Mouse (Mus musculus) midbrain, embryonic 14.5 days (tissue): ENCODE measurements at regions not wholly inside any gene's neighbourhood (a gene's known extent, or its start where the extent isn't known, plus 50 kb on each side); places are given as distances from the start of the nearest gene placed in this dataset.

Source experiments
- ATAC-seq: fragments of 200-750 bp; cut with Nextera tagmentation; 2 replicates; pipeline ENCODE4 v1.8.0; 2017; ENCODE audit warnings: moderate number of reproducible peaks, moderate library complexity; ENCODE audit not compliant: low FRiP score, low TSS enrichment
- DNase-seq: peaks from one replicate; pipeline ENCODE4 v3.0.0-alpha.2; 2015
- H3K27ac ChIP-seq: fragments of 300-500 bp; sonication (generic); replicated peaks from 2 replicates; pipeline ENCODE4 v1.5.1; 2014; ENCODE audit warnings: mild to moderate bottlenecking, low read depth, low read length, moderate library complexity
- H3K27me3 ChIP-seq: fragments of 300-500 bp; sonication (generic); 2 replicates; pipeline ENCODE4 v1.6.1; 2014; ENCODE audit warnings: low read length, control low read depth, mixed read lengths; ENCODE audit not compliant: control insufficient read depth, insufficient read depth
- H3K36me3 ChIP-seq: fragments of 300-500 bp; sonication (generic); 2 replicates; pipeline ENCODE4 v1.6.1; 2014; ENCODE audit warnings: low read length, control low read depth; ENCODE audit not compliant: control insufficient read depth, insufficient read depth
- H3K4me1 ChIP-seq: fragments of 300-500 bp; sonication (generic); 2 replicates; pipeline ENCODE4 v1.6.1; 2014; ENCODE audit warnings: mild to moderate bottlenecking, antibody characterized with exemption, low read length, control low read depth; ENCODE audit not compliant: control insufficient read depth, insufficient read depth
- H3K4me2 ChIP-seq: fragments of 300-500 bp; sonication (generic); 2 replicates; pipeline ENCODE4 v1.6.1; 2014; ENCODE audit warnings: mild to moderate bottlenecking, low read length, moderate library complexity
- H3K4me3 ChIP-seq: fragments of 300-500 bp; sonication (generic); replicated peaks from 2 replicates; pipeline ENCODE4 v1.5.1; 2014; ENCODE audit warnings: low read depth, low read length
- H3K9ac ChIP-seq: fragments of 300-500 bp; sonication (generic); replicated peaks from 2 replicates; pipeline ENCODE4 v1.6.1; 2014; ENCODE audit warnings: mild to moderate bottlenecking, low read length, moderate library complexity
- H3K9me3 ChIP-seq: fragments of 300-500 bp; sonication (generic); 2 replicates; pipeline ENCODE4 v1.6.1; 2016; ENCODE audit warnings: low read length, control low read depth, mixed read lengths; ENCODE audit not compliant: control insufficient read depth
- whole genome bisulfite sequencing: fragments of 180-500 bp; shearing (Covaris S2); extraction: QIAGEN DNeasy Blood & Tissue Kit; methylation state at CpG from one replicate; pipeline ENCODE4 v1.1.7; 2014; 5-methylcytosine and 5-hydroxymethylcytosine counted together

GRCm38 (mm10) chr10:117432415-117432814 is 52.6 kb upstream of the Cpsf6 start:
- ATAC-seq: peak; percentile 60; the same call in 1 of the 2 replicates
- no peak overlapping the region for H3K4me3 ChIP-seq

DNA sequence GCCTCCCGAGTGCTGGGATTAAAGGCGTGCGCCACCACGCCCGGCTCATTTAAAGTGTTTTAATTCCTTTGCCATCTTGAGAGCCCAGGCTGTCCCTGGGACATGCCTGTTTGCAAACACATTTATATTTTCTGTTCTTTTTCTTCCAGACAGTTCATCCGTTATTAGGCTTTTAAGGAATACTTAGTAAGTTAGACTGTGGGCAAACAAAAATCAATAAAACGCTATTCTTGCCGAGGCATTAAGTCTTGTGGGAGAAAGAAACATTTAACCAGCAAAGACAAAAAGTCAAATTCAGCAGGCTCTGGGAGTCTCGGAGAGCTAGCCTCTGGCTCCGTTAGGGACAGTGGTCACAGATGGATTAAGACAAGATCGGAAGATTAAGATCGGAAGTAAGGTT is 52.0 kb upstream of the Cpsf6 start:
- peaks cover 6% of the 10 kb centered on the region; the same call in 1 of the 2 replicates for H3K27me3 ChIP-seq
- WGBS: 59% methylated on average over 12 of the region's 12 CpGs
- peak overlapping the region; percentile 26 for H3K4me2 ChIP-seq
- ATAC-seq (no peak), DNase-seq (no peak)
- H3K9ac ChIP-seq: no peak overlapping the region
- no peaks in the 10 kb centered on the region for H3K4me1 ChIP-seq
- no peak overlapping the region for H3K27ac ChIP-seq
- H3K4me3 ChIP-seq: no peak overlapping the region
- no peaks in the 10 kb centered on the region for H3K36me3 ChIP-seq
- no peaks in the 10 kb centered on the region for H3K9me3 ChIP-seq

More at GRCm38 (mm10) chr10:117432415-117432814, 52.6 kb upstream of the Cpsf6 start:
- 9% methylated on average over 21 of the region's 21 CpGs for WGBS
- H3K9ac ChIP-seq: no peak overlapping the region
- no peaks in the 10 kb centered on the region for H3K9me3 ChIP-seq
- H3K4me1 ChIP-seq: no peaks in the 10 kb centered on the region
- peak; percentile 85 for DNase-seq
- peaks cover 6% of the 10 kb centered on the region; the same call in 1 of the 2 replicates for H3K27me3 ChIP-seq
- peak overlapping the region; percentile 26 for H3K4me2 ChIP-seq
- H3K36me3 ChIP-seq: no peaks in the 10 kb centered on the region
- no peak overlapping the region for H3K27ac ChIP-seq

GRCm38 (mm10) chr10:117431086-117431619 is 51.3 kb upstream of the Cpsf6 start:
- peaks cover 4% of the 10 kb centered on the region for H3K4me1 ChIP-seq
- H3K4me2 ChIP-seq: no peak overlapping the region
- H3K4me3 ChIP-seq: no peak overlapping the region
- no peaks in the 10 kb centered on the region for H3K9me3 ChIP-seq
- H3K27ac ChIP-seq: no peak overlapping the region
- no peaks in the 10 kb centered on the region for H3K36me3 ChIP-seq
- no peak overlapping the region for H3K9ac ChIP-seq
- 93% methylated on average over 3 of the region's 3 CpGs for WGBS
- ATAC-seq: no peak
- peaks cover 5% of the 10 kb centered on the region; the same call in 1 of the 2 replicates for H3K27me3 ChIP-seq
- no peak for DNase-seq

- ATAC-seq (no peak), DNase-seq (no peak)
- Histone ChIP-seq H3K27ac (no peak overlapping the region), H3K4me1 (peaks cover 7% of the 10 kb centered on the region), H3K36me3 (no peaks in the 10 kb centered on the region), H3K9me3 (no peaks in the 10 kb centered on the region), H3K4me2 (no peak overlapping the region), H3K4me3 (no peak overlapping the region), H3K9ac (no peak overlapping the region), H3K27me3 (no peaks in the 10 kb centered on the region)
- WGBS: 87% methylated on average over 5 of the region's 5 CpGs
Observed at GRCm38 (mm10) chr10:117430224-117430884, 50.5 kb upstream of the Cpsf6 start.

DNA sequence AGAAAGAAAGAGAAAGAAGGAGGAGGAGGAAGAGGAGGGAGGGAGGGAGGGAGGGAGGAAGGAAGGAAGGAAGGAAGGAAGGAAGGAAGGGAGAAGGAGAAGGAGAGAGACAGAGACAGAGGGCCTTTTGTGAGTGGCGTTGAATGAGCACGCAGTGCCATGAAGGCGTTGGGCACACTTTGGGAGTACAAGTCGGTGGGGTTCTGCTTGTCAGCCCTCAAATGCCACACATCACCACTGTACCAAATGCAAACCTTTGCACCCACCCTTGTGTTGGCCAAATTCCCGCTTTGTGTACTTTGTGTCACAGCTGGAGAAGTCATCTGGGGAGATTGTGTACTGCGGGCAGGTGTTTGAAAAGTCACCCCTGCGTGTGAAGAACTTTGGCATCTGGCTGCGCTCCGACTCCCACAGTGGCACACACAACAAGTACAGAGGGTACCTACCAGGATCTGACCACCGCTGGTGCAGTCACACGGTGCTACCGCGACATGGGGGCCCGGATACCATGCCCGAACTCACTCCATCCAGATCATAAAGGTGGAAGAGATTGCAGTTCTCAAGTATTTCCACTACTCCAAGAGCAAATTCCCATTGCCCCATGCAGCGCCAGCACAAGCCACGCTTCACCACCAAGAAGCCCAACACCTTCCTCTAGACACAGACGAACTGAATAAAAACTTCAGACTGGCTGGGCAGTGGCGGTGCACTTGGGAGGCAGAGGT is 49.8 kb upstream of the Cpsf6 start:
- no peak for ATAC-seq
- H3K9ac ChIP-seq: no peak overlapping the region
- no peak for DNase-seq
- H3K36me3 ChIP-seq: no peaks in the 10 kb centered on the region
- H3K4me1 ChIP-seq: peaks cover 7% of the 10 kb centered on the region
- no peaks in the 10 kb centered on the region for H3K9me3 ChIP-seq
- H3K4me2 ChIP-seq: no peak overlapping the region
- no peak overlapping the region for H3K27ac ChIP-seq
- H3K27me3 ChIP-seq: no peaks in the 10 kb centered on the region
- H3K4me3 ChIP-seq: no peak overlapping the region
- 92% methylated on average over 19 of the region's 19 CpGs for WGBS
